Mouse (Mus musculus): ENCODE measurements around the gene Hist2h2aa1. TPM values are rescaled to one million over a fixed set of nuclear protein-coding genes. Genes with fewer than 3 reads are reported as not detected.
"Not testable (repeated sequence)": the region's sequence is repeated elsewhere in the genome, so short reads cannot be mapped to it uniquely, and the experiment has no call there.

Gene Hist2h2aa1
- total RNA-seq, 2 experiments from 2014 or later: 3.0 to 6.9 TPM

DNA sequence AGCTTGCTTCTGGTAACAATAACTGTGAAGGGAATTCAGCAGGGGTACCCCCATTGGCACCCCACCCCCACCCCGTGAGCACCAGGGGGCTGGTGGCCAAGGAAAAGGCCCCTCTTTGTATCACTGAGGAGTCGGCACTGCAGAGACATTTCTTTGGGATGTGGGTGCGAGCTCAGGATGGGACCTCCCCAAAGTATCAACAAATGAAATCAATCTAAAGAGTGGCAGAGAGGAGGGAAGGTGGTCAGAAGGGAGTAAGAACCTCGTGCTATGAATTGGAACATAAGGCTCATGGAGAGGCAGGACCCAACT, 3.7 kb downstream of the Hist2h2aa1 start:
- DNase-seq (ENCODE audit: extremely low spot score in 1 of 2, low spot score in 1 of 2): no peak

DNA sequence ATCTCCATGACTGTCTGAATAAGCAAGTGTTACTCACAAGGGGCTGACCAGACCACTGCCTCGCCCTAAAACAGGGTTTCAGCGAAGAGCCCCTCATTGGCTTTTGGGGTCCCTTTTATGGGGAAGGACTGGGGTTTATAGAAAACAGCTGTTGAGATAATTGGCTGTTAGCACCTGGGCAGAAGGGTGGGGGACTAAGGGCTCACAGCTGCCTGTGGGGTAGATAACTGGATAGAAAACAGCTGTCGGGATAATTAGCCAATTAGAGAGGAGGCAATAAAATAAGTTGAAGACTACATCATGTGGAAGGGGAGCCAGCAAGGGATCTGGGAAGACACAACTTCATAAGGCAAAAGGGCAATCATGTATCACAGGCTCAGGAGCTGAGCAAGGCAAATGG, 5.6 kb downstream of the Hist2h2aa1 start:
- no peak for DNase-seq (ENCODE audit: extremely low spot score in 1 of 2, low spot score in 1 of 2)

- DNase-seq (ENCODE audit: extremely low spot score in 1 of 2, low spot score in 1 of 2): no peak
Measured at GRCm38 (mm10) chr3:96251787-96252186, 6.5 kb downstream of the Hist2h2aa1 start.

DNA sequence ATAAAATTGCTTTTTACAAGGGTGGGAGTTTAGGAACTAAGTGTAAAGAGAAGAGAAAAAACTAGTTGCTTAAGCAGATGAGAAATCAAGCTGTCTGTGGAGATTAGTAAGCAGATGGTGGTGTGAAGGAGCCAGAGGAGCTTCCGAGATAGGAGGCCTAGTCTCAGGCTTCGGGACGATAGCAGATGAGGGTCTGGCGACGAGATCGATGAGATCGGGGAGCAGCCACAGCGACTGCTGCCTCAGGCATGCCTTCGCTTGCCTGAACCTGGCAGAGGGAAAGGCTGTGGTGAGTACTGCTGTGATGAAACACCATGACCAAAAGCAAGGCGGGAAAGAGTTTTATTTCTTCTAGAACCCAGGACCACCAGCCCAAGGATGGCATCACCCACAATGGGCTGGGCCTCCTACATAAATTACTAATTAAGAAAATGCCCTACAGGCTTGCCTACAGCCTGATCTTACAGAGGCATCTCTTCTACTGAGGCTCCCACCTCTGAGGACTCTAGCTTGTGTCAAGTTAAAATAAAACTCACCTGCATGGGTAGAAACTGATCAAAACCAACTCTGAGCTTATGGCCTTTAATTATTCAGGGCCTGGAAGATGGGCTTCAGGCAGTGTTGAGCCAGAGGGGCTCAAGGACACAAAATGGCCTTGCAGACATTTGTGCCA, 9.5 kb downstream of the Hist2h2aa1 start:
- no peak for DNase-seq (ENCODE audit: extremely low spot score in 1 of 2, low spot score in 1 of 2)

- no peak for DNase-seq (ENCODE audit: extremely low spot score in 1 of 2, low spot score in 1 of 2)
Measured at GRCm38 (mm10) chr3:96255926-96256593, 10.8 kb downstream of the Hist2h2aa1 start.

DNA sequence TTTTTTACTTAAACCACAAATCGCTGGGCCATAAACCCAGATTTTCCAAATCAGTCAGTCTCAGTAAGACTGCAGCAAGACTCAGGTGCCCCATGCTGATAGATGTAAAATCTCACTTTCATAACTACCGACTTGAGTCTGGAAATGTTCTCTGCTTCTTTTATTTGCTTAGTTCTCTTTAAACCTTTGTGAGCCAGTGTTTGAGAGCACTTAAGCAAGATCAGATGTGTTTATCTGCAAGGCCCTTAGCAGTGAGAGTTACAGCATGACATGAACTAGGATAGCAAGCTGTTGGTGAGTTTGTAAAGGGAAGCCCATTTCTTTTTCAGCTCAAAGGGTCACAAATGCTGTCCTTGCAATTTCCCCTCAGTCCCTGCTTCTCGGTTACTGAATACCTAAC, 11.9 kb downstream of the Hist2h2aa1 start:
- DNase-seq (ENCODE audit: extremely low spot score in 1 of 2, low spot score in 1 of 2): no peak

GRCm38 (mm10) chr3:96260220-96260619, 14.9 kb downstream of the Hist2h2aa1 start:
- DNase-seq (ENCODE audit: extremely low spot score in 1 of 2, low spot score in 1 of 2): no peak

DNA sequence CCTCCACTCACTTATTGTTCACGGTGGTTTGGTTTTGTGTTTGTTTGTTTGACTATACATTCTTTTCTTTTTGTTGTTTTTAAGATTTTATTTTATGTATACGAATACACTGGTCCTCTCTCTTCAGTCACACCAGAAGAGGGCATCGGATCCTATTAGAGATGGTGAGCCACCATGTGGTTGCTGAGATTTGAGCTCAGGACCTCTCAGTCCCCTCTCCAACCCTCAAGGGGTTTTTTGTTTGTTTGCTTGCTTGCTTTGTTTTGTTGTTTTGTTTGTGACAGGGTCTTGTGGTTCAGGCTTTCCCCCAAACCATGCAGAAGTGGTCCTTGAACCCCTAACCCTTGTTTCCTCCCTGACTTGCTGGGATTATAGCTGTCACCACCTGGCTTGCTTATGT, 16.3 kb downstream of the Hist2h2aa1 start:
- no peak for DNase-seq (ENCODE audit: extremely low spot score in 1 of 2, low spot score in 1 of 2)

DNA sequence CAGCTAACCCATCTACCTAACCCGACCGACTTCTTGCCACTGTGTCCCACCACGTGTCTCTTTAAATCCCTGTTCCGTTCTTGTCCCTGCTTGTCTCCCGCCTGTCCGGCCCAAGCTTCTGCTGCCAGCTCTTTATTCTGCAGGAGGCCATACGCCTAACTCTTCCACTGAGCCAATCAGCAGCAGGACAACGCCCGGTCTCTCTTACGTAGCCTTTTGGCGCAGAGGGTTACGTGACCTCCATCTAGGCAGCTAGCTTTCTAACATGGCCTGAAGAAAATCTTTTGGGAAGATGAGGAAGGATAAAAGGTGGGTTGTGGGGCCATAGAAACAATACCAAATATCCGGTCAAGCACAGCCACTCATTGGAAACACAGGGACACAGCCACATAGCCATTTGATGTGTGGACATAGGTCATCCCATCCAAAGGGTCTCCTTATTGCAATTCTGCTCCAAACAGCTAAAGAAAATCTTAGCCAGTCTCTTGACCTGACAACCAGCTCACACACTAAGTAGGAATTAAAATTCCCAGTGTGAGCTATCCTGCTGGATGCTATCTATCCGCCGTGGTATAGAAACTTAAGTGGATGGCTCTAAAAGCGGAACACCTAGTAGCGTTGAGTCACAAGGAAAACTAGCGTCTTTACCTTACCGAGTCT, 17.0 kb downstream of the Hist2h2aa1 start:
- peak; percentile 54 to 57 for DNase-seq (ENCODE audit: extremely low spot score in 1 of 2, low spot score in 1 of 2)

GRCm38 (mm10) chr3:96262979-96263550, 17.8 kb downstream of the Hist2h2aa1 start, which contains the start of gene Hist2h4:
Hist2h4 (minus strand) TSS chr3:96263311.
- DNase-seq (ENCODE audit: extremely low spot score in 1 of 2, low spot score in 1 of 2): peak; percentile 92 to 96

DNA sequence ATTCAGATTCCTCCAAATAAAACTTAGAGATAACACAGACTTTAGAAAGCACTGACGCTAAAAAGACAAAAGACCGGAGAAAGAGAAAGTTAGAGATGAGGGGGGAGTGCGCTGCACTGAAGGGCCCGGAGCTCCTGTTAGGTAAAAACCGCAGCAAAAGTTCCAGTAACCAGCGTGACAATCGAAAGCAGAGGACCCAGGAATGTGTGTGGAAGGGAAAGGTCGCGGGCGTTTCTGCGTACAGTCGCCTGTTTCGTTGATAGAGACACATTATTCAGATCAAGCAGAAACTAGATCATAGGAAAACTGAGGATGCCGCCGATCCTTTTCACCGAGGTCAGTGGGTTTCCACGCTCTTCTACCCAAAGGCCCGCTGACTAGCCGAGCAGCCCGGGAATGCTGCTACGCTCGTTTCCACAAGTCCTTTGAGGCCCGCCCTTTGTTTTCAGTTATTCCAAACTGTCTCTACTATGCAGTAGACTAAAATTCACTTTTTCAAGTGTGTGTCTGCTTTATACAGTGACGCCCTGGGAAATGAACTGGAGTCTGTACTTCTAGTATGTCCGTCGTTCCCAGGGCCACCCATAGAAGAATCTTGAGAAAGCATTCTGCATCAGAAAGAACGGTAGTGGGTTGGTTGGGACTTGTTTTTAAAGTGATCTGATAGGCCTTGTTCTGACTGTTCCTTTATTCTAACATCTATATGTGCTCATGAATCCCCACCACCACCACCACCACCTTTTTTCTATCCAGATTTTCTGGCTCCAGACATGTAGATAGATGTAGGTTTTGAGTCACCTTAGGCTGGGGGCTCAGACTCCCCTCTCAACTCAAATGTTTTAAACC, 18.5 kb downstream of the Hist2h2aa1 start:
- DNase-seq (ENCODE audit: extremely low spot score in 1 of 2, low spot score in 1 of 2): no peak

- DNase-seq (ENCODE audit: extremely low spot score in 1 of 2, low spot score in 1 of 2): no peak
Measured at GRCm38 (mm10) chr3:96264404-96264949, 19.2 kb downstream of the Hist2h2aa1 start.

GRCm38 (mm10) chr3:96266132-96266710, 20.9 kb downstream of the Hist2h2aa1 start:
- DNase-seq (ENCODE audit: extremely low spot score in 1 of 2, low spot score in 1 of 2): no peak

DNA sequence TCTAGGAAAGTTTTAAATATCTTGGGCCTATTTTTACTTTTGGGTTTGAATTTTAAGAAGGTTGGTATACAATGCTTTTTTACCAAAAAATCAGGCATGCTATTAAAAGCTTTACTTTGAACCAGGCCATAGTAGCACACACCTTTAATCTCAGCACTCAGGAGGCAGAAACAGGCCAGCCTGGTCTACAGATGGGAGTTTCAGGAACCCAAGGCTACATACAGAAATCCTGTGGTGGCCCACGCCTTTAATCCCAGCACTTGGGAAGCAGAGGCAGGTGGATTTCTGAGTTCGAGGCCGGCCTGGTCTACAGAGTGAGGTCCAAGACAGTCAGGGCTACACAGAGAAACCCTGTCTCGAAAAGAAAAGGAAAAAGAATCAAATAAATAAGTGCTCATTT, 22.2 kb downstream of the Hist2h2aa1 start:
- no peak for DNase-seq (ENCODE audit: extremely low spot score in 1 of 2, low spot score in 1 of 2)

DNA sequence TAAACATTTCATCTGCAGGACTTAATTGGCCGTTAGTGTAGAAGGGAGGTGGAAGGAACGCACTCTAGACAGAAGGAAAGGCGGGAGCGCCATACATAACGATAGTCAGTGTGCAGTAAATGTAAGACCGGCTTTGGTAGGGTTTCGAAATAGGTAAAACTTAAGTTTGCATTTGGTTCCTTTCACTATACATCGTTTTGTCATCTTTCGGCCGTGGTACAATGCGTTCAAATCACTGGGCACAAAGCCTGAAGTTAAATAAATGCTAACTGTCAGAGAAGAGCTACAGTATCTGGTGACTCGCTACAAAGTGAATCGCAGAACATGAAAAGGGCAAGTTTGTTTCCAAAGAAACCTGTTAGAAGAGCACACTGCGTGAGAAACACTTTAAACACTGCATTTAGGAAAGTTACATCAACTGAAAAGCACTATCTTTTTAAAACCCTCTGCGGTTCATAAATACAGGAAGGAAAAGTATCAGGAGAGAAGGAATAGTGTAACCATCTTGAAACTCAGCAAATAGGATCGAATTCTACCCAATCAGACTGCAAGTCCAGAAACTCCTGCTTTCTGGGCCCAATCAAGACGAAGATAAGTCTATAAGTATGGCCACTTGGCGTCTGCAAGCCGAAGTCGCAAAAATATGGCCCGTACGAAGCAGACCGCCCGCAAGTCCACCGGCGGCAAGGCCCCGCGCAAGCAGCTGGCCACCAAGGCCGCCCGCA, 22.9 kb downstream of the Hist2h2aa1 start, which contains the start of gene Hist2h3b:
Gene Hist2h3b (plus strand): TSS at position 604 of the 725 bp plus-strand sequence.
- peak; percentile 74 to 76 for DNase-seq (ENCODE audit: extremely low spot score in 1 of 2, low spot score in 1 of 2)

GRCm38 (mm10) chr3:96268776-96269378, 23.6 kb downstream of the Hist2h2aa1 start:
- DNase-seq (ENCODE audit: extremely low spot score in 1 of 2, low spot score in 1 of 2): not testable (repeated sequence)

- peak; percentile 85 to 87 for DNase-seq (ENCODE audit: extremely low spot score in 1 of 2, low spot score in 1 of 2)
Measured at GRCm38 (mm10) chr3:96269511-96270474, 24.5 kb downstream of the Hist2h2aa1 start, which contains the start of gene Hist2h2bb. Hist2h2bb (plus strand) TSS chr3:96269752.

All from layer of hippocampus, postnatal 25 days (tissue).